Mouse (Mus musculus): ENCODE results near the gene Med27. TPM values are rescaled to one million over a fixed set of nuclear protein-coding genes. Genes with fewer than 3 reads are reported as not detected.
A peak's percentile ranks its signal among the peaks of the same experiment; 100 is the strongest.

The Med27 gene
- polyA plus RNA-seq, 1 experiment: 99.7 TPM

DNA sequence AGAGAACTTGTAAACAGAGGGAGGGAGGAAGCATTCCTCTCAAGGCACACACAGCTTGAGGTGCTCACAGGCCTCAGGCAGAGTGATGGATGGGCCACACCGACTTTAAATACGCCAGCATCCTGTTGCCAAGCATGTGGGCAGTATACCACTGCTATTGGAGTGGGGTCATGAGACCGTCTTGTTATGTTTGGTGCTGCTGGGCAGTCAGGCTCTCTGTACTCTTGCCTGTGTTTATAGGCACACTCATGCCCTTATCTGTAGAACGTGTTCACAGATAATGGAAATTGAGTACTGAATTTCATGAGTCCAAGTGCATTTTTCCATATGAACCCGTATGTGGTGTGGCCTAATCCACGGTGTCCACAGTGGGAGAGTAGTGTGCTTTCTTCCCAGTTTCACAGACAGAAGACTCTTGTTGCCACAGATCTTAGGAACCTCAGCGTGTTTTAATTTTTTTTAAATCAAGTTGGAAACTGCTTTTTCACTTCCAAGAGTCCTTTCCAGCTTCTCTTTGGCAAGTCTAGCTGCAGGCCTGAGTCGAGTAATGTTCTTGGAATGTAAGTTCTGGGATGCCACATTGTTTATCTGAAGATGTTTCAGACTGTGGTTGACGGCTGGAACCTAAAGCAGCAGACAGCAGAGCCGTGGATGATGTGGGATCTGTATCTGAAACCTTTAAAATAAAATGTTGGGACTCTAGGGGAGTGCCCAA is 75.7 kb downstream of the Med27 start:
- Histone ChIP-seq H3K27me3 (replicated peaks) (peaks cover 5% of the 10 kb centered on the region), H3K4me3 (replicated peaks) (peak overlapping the region; percentile 6), H3K36me3 (replicated peaks; ENCODE audit: low read length) (peaks cover 7% of the 10 kb centered on the region), H3K4me1 (peaks cover 46% of the 10 kb centered on the region), H3K9me3 (no peaks in the 10 kb centered on the region)
- TF ChIP-seq GATA1 (IDR thresholded peaks at IDR 0.05; ENCODE audit: borderline replicate concordance, low read length) (no peak), FLI1 (IDR thresholded peaks at IDR 0.05; ENCODE audit: low read length) (no peak)

DNA sequence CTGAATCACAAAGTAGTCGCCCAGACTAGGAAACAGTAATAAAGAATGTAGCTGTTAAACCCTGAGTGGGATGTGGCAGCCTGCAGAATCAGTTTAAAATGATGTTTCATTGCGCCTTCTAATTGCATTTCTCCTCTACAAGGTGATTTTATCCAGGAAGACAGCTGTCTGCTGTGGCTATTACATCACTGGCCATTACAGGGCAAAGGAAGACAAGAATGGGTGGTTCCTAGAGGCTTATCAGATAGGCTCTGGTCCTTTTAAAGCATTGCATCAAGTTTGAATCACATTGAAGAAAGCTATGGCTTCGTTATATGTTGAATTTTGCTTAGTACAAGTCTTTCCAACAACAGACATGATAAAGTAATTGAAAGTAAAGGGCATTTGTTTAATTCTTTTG is 76.4 kb downstream of the Med27 start:
- TF ChIP-seq FLI1 (IDR thresholded peaks at IDR 0.05; ENCODE audit: low read length) (no peak), GATA1 (IDR thresholded peaks at IDR 0.05; ENCODE audit: borderline replicate concordance, low read length) (no peak)

DNA sequence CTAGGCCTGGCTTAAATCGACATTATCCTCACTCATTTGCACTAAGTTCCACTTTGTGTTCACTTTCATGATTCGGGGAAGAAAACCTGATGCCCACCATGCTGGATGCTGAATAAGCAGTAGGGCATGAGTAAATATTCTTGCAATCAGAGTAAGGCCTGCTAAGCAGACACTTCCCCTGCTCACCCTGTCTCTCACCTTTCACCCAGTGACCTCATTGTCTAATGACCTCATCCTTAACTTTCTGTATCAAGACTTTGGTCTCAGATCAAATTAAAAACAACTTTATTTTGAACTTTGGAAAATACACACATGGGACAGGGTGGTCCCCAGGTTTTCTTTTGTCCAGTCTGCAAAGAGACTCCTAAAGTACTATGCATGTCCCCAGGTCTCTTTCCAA is 78.8 kb downstream of the Med27 start:
- H3K4me1 ChIP-seq: peaks cover 17% of the 10 kb centered on the region
- peaks cover 6% of the 10 kb centered on the region for H3K36me3 ChIP-seq (replicated peaks; ENCODE audit: low read length)
- TF ChIP-seq GATA1 (IDR thresholded peaks at IDR 0.05; ENCODE audit: borderline replicate concordance, low read length) (no peak), FLI1 (IDR thresholded peaks at IDR 0.05; ENCODE audit: low read length) (no peak)
- no peak overlapping the region for H3K4me3 ChIP-seq (replicated peaks)
- H3K9me3 ChIP-seq: no peaks in the 10 kb centered on the region
- H3K27me3 ChIP-seq (replicated peaks): peaks cover 3% of the 10 kb centered on the region

More for the DNA sequence above, 76.4 kb downstream of the Med27 start:
- no peak overlapping the region for H3K4me3 ChIP-seq (replicated peaks)
- peaks cover 3% of the 10 kb centered on the region for H3K27me3 ChIP-seq (replicated peaks)
- peaks cover 39% of the 10 kb centered on the region for H3K4me1 ChIP-seq
- peaks cover 6% of the 10 kb centered on the region for H3K36me3 ChIP-seq (replicated peaks; ENCODE audit: low read length)
- no peaks in the 10 kb centered on the region for H3K9me3 ChIP-seq

DNA sequence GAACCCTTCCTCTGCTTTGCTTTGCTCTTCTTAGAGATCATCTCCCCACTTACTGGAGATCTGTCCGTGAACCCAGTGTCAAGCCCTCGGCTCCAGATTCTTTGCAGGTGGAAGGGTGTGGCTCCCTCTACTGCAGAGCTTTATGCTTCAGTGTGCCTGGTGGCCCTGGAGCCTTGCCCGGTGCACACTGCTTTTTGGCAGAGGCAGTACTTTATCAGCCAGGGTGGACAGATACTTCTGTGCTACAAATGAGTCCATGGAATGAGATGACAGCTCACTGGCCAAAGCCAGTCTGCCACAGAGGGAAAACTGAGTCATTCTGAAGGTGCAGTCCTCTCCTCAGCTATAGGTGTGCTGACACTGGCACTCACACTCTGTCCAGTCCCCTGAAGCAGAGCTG is 80.1 kb downstream of the Med27 start:
- H3K9me3 ChIP-seq: no peaks in the 10 kb centered on the region
- H3K36me3 ChIP-seq (replicated peaks; ENCODE audit: low read length): peaks cover 6% of the 10 kb centered on the region
- no peak overlapping the region for H3K4me3 ChIP-seq (replicated peaks)
- H3K4me1 ChIP-seq: peaks cover 12% of the 10 kb centered on the region
- H3K27me3 ChIP-seq (replicated peaks): peaks cover 3% of the 10 kb centered on the region
- no peak for TF ChIP-seq FLI1 (IDR thresholded peaks at IDR 0.05; ENCODE audit: low read length)
- TF ChIP-seq GATA1 (IDR thresholded peaks at IDR 0.05; ENCODE audit: borderline replicate concordance, low read length): no peak

DNA sequence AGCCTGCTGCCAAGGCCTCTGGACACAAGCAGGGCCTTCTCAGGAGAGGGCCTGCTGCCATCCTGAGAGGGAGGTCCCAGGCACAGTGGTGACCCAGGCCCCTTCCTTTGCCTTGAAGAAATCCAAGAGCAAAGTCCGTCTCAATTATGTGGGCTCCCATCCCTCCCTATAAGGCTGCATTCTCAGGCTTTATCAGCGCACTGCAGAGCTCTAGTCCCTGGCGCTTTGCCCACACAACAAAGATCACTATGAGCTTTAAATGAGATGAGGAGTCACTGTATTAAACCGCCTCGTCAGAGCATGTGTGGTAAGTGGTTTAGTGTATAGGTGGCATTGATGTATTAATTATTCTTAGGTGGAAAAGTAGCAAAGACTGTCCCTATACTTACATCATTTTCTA is 85.9 kb downstream of the Med27 start:
- Histone ChIP-seq H3K4me3 (replicated peaks) (no peak overlapping the region), H3K9me3 (no peaks in the 10 kb centered on the region), H3K27me3 (replicated peaks) (no peaks in the 10 kb centered on the region), H3K36me3 (replicated peaks; ENCODE audit: low read length) (no peaks in the 10 kb centered on the region), H3K4me1 (peaks cover 36% of the 10 kb centered on the region)
- TF ChIP-seq FLI1 (IDR thresholded peaks at IDR 0.05; ENCODE audit: low read length) (no peak), GATA1 (IDR thresholded peaks at IDR 0.05; ENCODE audit: borderline replicate concordance, low read length) (no peak)

DNA sequence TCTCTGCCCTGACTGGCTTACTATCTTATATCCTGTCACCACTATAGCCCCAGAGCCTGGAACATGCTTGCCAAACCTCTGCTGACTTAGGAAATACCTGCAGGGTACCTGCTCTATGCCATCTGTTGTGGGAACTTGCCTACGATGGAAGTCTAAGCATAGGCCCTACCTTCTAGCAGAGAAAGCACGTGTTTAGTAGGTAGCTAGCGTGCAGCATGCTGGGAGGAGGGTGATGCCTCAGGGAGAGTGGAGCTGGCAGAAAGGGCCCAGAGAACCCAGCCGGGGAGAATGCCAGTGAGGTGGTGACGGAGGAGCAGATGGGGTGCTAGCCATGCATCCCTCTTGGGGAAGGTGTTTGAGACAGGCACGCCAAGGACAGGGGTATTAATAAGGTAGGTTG is 89.8 kb downstream of the Med27 start:
- H3K27me3 ChIP-seq (replicated peaks): peaks cover 2% of the 10 kb centered on the region
- H3K36me3 ChIP-seq (replicated peaks; ENCODE audit: low read length): no peaks in the 10 kb centered on the region
- TF ChIP-seq FLI1 (IDR thresholded peaks at IDR 0.05; ENCODE audit: low read length) (no peak), GATA1 (IDR thresholded peaks at IDR 0.05; ENCODE audit: borderline replicate concordance, low read length) (no peak)
- H3K4me1 ChIP-seq: peaks cover 51% of the 10 kb centered on the region
- no peaks in the 10 kb centered on the region for H3K9me3 ChIP-seq
- no peak overlapping the region for H3K4me3 ChIP-seq (replicated peaks)

DNA sequence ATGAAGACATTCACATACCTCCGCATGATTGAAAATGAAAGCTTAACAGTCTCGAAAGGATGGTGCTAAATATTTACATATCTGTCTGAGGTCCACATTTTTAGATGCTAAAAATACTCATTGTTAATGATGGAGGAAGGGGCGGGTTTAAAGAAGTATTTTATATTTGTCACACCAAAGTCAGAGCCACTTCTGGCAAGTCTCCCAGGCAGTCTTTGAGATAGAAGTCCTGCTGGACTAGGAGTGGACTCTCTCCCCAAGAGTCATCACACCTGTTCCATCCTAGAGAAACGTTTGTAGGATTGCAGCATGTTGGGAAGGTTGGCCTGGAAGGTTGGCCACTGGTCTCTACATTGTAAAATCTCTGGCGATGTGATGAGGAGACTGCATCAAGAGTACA is 90.5 kb downstream of the Med27 start:
- Histone ChIP-seq H3K9me3 (no peaks in the 10 kb centered on the region), H3K4me3 (replicated peaks) (no peak overlapping the region), H3K36me3 (replicated peaks; ENCODE audit: low read length) (no peaks in the 10 kb centered on the region), H3K4me1 (peaks cover 47% of the 10 kb centered on the region), H3K27me3 (replicated peaks) (peaks cover 2% of the 10 kb centered on the region)
- no peak for TF ChIP-seq FLI1 (IDR thresholded peaks at IDR 0.05; ENCODE audit: low read length)

DNA sequence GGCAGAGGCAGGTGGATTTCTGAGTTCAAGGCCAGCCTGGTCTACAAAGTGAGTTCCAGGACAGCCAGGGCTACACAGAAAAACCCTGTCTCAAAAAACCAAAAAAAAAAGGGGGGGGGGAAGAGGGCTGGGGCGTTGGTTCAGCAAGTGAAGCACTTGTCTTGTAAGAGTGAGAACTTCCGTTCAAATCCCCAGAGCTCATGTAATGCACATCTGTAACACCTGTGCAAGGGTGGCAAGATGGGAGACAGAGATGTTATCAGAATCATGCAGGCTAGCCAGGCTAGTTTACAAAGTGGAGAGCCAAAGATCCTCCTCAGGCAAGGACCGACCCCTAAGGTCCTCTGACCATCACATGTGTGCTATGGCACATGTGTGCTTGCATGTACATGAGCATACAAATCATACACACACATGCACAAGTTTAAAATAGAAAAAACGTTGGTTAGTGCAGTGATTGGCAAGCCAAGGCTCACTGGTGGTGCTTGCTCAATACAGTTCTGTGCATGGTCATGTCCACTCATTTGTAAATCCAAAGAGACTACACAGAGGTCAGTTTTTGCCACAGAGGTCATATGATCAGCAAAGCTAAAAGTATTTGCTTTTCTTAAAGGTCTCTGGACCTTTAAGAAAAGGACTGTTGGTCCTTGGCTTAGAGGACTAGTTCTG is 91.4 kb downstream of the Med27 start:
- no peak overlapping the region for H3K4me3 ChIP-seq (replicated peaks)
- no peaks in the 10 kb centered on the region for H3K9me3 ChIP-seq
- peaks cover 40% of the 10 kb centered on the region for H3K4me1 ChIP-seq
- TF ChIP-seq FLI1 (IDR thresholded peaks at IDR 0.05; ENCODE audit: low read length): no peak
- no peak for TF ChIP-seq GATA1 (IDR thresholded peaks at IDR 0.05; ENCODE audit: borderline replicate concordance, low read length)
- no peaks in the 10 kb centered on the region for H3K36me3 ChIP-seq (replicated peaks; ENCODE audit: low read length)
- peaks cover 2% of the 10 kb centered on the region for H3K27me3 ChIP-seq (replicated peaks)

DNA sequence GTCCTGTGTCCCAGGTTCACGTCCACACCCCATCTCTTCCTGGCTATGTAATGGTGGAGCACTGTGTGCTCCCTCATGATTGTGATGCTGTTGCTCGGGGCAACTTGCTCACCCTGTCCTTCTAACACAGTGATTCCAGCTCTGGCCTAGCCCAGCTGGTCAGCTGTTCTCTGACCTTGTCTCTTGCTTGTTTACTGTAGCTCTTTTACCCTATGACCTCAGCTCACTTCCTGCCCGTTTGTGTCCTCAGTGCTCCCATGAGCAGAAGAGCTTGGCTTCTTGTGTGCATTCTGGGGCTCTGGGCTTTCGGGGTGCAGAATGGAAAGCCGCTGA is 91.9 kb downstream of the Med27 start:
- Histone ChIP-seq H3K4me1 (peaks cover 44% of the 10 kb centered on the region), H3K9me3 (no peaks in the 10 kb centered on the region), H3K27me3 (replicated peaks) (peaks cover 2% of the 10 kb centered on the region), H3K36me3 (replicated peaks; ENCODE audit: low read length) (no peaks in the 10 kb centered on the region), H3K4me3 (replicated peaks) (no peak overlapping the region)
- TF ChIP-seq FLI1 (IDR thresholded peaks at IDR 0.05; ENCODE audit: low read length) (no peak), GATA1 (IDR thresholded peaks at IDR 0.05; ENCODE audit: borderline replicate concordance, low read length) (no peak)

DNA sequence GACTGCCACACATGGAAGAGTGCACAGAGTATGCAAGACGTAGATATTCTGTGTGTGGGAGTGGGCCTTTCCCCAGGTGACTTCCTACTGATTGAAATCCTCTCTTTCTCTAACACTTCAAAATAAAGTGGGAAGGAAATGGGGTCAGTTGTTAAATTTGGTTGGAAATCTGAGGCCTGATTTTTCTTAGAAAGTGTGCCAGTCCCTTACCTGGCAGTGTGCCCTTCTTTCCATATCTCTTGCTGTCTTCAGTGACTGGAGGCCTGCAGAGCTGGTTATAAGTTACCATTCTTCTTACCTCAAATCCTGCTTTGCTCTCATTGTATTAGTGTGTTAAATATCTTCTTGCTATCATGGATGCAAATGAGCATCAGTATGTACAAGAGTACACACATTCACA is 92.4 kb downstream of the Med27 start:
- H3K9me3 ChIP-seq: no peaks in the 10 kb centered on the region
- peaks cover 2% of the 10 kb centered on the region for H3K27me3 ChIP-seq (replicated peaks)
- no peaks in the 10 kb centered on the region for H3K36me3 ChIP-seq (replicated peaks; ENCODE audit: low read length)
- H3K4me1 ChIP-seq: peaks cover 48% of the 10 kb centered on the region
- TF ChIP-seq FLI1 (IDR thresholded peaks at IDR 0.05; ENCODE audit: low read length) (no peak), GATA1 (IDR thresholded peaks at IDR 0.05; ENCODE audit: borderline replicate concordance, low read length) (no peak)
- H3K4me3 ChIP-seq (replicated peaks): no peak overlapping the region
